Mouse (Mus musculus): Measurements from ENCODE around the gene Plch2.

Plch2 gene

DNA sequence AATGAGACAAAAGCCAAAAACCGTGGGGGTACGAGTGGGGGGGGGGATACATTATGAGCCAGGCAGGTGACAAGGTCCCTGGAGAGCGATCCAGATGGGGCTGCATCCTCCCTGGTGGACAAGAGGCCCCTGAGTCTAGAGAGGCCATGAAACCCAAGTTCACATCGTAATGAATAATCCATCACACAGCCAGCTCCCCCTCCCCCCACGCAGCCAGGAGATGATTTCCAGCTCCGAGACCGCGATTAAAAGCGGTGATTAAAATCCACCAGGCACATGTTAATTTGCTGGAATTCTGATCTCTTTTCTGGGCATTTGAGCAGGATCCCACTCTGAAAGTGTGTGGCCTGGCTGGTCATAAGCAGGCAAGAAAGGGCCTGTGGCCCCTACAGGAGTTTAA is 35.8 kb downstream of the Plch2 start:
- no peak for DNase-seq (ENCODE audit: low spot score)

DNA sequence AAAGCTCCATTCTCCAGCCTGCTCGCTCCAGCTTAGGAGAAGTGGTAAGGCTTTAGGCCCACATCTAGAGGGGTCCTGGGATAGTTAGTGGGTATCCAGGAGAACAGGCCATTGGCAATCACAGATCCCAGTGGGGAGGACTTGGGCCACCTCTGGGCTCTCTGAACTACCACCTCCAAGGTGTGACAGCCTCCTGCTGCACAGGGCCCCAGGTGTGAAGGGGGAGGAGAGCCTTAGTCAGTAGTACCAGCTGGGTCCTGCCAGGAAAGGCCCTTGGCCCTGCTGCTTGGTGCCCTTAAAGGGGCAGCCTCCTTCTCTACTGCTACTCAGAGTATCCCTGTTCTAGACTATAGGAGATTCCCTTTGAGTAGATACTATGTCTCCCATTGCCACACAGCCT is 36.4 kb downstream of the Plch2 start:
- no peak for DNase-seq (ENCODE audit: low spot score)

DNA sequence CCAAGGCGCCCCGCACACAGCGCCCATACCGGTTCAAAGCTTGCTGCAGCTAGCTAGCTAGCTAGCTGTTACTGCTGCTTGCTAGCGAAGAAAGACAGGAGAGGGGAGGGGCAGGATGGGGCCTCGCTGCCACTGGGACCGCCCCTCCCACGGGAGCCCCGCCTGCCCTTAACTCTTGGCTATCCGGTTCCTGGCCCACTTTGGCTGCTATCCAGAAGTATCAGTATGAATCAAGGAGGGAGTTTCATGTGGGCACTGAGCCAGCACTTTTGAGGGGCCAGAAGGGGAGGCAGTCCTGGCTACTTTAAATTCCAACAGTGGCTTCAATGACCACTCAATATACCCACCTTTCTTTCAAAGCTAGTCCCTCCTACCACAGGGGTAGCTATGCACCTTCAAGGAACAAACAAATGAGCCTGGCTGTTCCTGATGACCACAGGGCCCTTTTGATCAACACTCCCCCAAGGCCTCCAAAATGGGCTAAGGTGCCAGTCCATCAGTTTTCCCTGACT is 37.2 kb downstream of the Plch2 start:
- DNase-seq (ENCODE audit: low spot score): no peak

GRCm38 (mm10) chr4:155018601-155019335 is 37.8 kb downstream of the Plch2 start:
- no peak for DNase-seq (ENCODE audit: low spot score)

DNA sequence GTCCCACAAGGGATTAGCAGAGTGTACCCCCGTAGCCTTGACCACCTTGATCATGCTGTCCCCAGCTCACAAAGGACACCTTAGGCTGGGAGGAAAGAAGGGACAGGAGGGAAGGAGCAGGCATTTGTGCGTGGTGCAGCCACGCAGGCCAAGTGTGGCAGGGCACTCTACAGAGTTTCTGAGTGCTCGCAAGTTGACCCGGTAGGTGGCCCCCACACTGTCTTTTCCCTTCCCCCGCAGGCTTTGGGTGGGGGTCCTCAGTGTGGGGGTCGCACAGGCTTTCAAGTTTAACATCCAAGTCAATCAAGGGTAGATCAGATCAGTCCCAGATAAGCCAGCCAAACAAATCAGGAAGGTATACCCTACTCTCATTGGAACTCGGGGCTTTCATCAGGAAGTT is 38.5 kb downstream of the Plch2 start:
- no peak for DNase-seq (ENCODE audit: low spot score)

- no peak for DNase-seq (ENCODE audit: low spot score)
These were observed 39.2 kb downstream of the Plch2 start for GRCm38 (mm10) chr4:155017253-155017878.

DNA sequence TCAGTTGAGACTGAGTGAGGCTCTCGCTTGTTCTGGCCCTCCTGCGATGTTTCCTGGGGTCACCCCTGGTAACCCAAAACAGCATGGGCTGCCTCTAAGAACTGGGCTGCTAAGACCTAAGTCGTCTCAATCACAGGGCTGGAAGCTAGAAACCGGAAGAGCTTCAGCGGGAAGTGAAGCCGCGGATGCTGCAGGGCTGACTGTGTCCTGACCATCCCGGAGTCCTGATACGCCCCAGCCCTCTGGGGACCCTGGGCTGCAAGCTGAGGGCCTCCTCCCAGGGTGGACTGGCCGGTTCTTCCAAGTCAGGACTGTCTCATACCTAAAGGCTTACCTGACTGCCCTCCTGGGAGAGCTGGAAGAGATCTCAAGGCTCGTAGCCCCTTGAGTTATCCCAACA is 39.8 kb downstream of the Plch2 start:
- DNase-seq (ENCODE audit: low spot score): no peak

- no peak for DNase-seq (ENCODE audit: low spot score)
These were observed 41.0 kb downstream of the Plch2 start for GRCm38 (mm10) chr4:155015550-155015949.

DNA sequence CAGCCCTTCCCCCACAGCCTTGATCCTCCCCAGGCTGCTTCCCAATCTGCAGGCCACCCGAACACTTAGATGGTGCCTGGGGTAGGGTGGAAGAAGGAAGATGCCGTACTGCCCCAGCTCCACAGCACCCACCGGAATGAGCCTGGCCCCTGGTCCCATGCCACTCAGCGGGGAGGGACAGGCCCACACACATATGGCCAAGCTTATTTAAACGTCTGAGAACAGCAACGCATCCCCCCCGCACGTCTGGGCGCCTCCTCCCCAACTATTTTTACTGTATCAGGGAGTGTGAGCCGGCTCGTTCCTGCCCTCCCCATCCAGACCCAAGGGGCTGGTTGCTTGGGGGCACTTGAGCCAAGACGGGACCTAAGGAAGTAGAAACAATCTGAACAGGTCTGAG is 41.8 kb downstream of the Plch2 start:
- DNase-seq (ENCODE audit: low spot score): no peak

DNA sequence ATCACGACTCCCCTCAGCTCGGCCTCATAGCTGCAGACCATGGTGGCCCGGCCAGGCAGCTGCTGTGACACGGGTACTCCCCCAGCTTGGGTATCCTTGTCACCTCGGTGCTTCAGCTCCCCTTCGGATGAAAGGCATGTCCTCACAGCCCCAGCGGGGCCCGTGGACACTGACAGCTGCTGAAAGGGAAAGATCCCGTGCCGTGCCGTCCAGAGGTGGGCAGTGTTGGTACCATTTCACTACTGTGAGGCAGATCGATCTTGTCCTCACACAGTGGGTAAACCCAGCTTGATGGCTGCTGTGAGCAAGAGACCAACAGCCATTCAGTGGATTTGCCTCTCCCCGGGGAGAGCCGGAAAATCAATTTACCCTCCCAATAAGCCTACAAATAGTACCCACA is 42.3 kb downstream of the Plch2 start:
- no peak for DNase-seq (ENCODE audit: low spot score)

- peak; percentile 50 for DNase-seq (ENCODE audit: low spot score)
These were observed 43.8 kb downstream of the Plch2 start for GRCm38 (mm10) chr4:155012788-155013187.

GRCm38 (mm10) chr4:155012115-155012514 is 44.5 kb downstream of the Plch2 start:
- no peak for DNase-seq (ENCODE audit: low spot score)

GRCm38 (mm10) chr4:155011312-155012025 is 45.1 kb downstream of the Plch2 start:
- DNase-seq (ENCODE audit: low spot score): no peak

DNA sequence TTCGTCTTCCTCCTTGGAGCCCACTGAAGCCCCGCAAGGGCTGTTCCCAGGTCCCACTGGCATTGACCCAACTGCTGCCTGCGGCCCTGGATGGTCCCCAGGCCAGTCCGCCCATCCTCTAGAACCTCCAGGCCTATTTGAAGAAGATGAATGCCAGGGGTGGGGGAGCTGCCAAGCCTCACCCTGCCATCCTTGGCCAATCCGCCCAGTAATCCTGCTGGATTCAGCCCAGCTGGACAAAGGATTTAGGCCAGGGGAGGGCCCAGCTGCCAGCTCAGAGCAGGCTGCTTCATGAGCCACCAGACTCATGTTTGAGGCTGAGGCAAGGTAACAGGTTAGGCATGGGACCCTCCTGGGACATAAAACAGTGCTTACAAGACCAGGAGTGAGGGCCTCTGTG is 45.7 kb downstream of the Plch2 start:
- no peak for DNase-seq (ENCODE audit: low spot score)

GRCm38 (mm10) chr4:155009216-155009615 is 47.4 kb downstream of the Plch2 start:
- DNase-seq (ENCODE audit: low spot score): no peak

GRCm38 (mm10) chr4:155008075-155008474 is 48.5 kb downstream of the Plch2 start:
- no peak for DNase-seq (ENCODE audit: low spot score)

DNA sequence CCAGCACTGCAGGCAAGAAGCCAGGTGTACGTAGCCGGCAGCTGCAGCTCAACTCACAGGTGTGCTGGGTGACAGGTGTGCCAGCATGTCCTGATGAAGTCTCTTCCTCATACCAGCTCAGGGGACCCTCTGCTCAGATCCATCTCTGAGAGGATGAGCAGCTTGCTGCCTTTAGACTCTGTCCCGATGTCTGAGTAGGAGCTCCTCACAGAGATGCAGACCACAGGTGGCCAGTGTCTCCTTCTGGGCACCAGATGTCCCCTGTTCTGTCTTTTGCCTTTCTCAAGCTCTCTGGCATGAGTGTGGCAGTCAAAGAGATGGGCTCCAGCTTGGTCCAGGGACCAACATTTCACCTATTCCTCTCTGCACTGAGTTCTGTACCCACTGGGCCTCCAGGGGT is 48.9 kb downstream of the Plch2 start:
- no peak for DNase-seq (ENCODE audit: low spot score)

GRCm38 (mm10) chr4:155006296-155006695 is 50.3 kb downstream of the Plch2 start:
- DNase-seq (ENCODE audit: low spot score): no peak

DNA sequence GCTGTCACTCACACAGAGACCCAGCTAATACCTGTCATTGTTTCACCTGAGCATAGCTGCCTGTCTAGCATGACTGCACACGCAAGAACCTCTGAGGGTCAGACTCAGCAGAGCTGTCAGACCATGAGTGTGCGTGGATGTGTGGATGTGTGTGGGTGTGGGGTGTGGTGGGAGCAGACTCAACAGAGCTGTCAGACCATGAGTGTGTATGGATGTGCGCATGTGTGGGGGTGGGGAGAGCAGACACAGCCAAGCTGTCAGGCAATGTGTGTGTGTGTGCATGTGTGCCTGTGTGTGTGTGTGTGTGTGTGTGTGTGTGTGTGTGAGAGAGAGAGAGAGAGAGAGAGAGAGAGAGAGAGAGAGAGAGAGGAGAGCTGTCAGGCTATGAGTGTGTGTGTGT is 51.3 kb downstream of the Plch2 start:
- DNase-seq (ENCODE audit: low spot score): no peak

DNA sequence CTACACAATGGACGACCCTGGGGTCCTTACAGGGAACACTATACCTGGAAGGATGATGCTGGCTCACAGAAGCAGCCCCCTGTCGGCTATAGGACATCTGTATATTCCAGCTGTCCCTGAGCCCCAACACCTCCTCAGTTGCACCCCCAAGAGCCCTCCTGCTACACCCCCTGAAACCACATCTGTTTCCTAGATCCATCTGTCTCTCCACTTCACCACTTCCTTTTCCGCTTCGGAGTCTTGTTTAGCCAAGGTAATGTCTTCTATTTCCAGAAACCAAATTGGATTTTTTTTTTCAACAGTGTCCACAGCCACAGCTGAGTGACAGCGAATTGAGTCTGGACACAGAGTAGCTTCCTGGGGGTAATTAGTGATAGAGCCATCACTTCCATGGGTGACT is 57.2 kb downstream of the Plch2 start:
- DNase-seq (ENCODE audit: low spot score): no peak

GRCm38 (mm10) chr4:154996572-154997154 is 59.9 kb downstream of the Plch2 start:
- DNase-seq (ENCODE audit: low spot score): no peak

GRCm38 (mm10) chr4:154994876-154995275 is 61.7 kb downstream of the Plch2 start:
- no peak for DNase-seq (ENCODE audit: low spot score)

- DNase-seq (ENCODE audit: low spot score): no peak
These were observed 69.8 kb downstream of the Plch2 start for GRCm38 (mm10) chr4:154986750-154987149.

Measured in testis, postnatal 14 days (tissue).